Mouse (Mus musculus) heart, adult 2 months (tissue): ENCODE results near the gene Primpol.

ENCODE experiments used
- CTCF ChIP-seq: fragments of 200-600 bp; IDR thresholded peaks from 2 replicates; pipeline ENCODE4 v1.8.1; 2022; ENCODE audit warnings: antibody characterized with exemption, mild to moderate bottlenecking, moderate library complexity
- EP300 ChIP-seq: fragments of 200-500 bp; IDR thresholded peaks from 2 replicates; pipeline ENCODE4 v1.6.1; 2011; ENCODE audit warnings: low read depth, low read length, control low read depth; ENCODE audit not compliant: insufficient read depth
- POLR2A ChIP-seq: fragments of 200-500 bp; IDR thresholded peaks from 2 replicates; pipeline ENCODE4 v1.6.1; 2011; ENCODE audit warnings: mild to moderate bottlenecking, low read depth, low read length, control low read depth; ENCODE audit not compliant: insufficient read depth

- TF ChIP-seq CTCF: no peak
- no peak for TF ChIP-seq POLR2A
- TF ChIP-seq EP300: no peak
Observed at GRCm38 (mm10) chr8:46533926-46534325, 83.1 kb downstream of the Primpol start.
